Mouse (Mus musculus) olfactory bulb, adult 2 months (tissue): ENCODE results near the gene Syt1.

Source experiments
- CTCF ChIP-seq: fragments of 200-500 bp; IDR thresholded peaks from 2 replicates; pipeline ENCODE4 v1.5.1; 2012; ENCODE audit warnings: low read depth, mild to moderate bottlenecking, low read length, moderate library complexity; ENCODE audit not compliant: insufficient read depth
- POLR2A ChIP-seq: fragments of 200-500 bp; IDR thresholded peaks from 2 replicates; pipeline ENCODE4 v1.6.1; 2012; ENCODE audit warnings: mild to moderate bottlenecking, low read depth, low read length, moderate library complexity; ENCODE audit not compliant: insufficient read depth

GRCm38 (mm10) chr10:108583694-108584093, 427.1 kb downstream of the Syt1 start:
- TF ChIP-seq CTCF (no peak), POLR2A (no peak)
